Mouse (Mus musculus) heart, embryonic 16.5 days (tissue): ENCODE measurements around the gene Ptprb. TPM values are rescaled to one million over a fixed set of nuclear protein-coding genes. Genes with fewer than 3 reads are reported as not detected.
A peak's percentile ranks its signal among the peaks of the same experiment; 100 is the strongest.

Experiments
- ATAC-seq: fragments of 200-750 bp; cut with Nextera tagmentation; replicated peaks from 2 replicates; pipeline ENCODE4 v1.8.0; 2017; ENCODE audit warnings: moderate number of reproducible peaks; ENCODE audit not compliant: insufficient read depth, low FRiP score; ENCODE audit errors: extremely low read depth
- H3K27ac ChIP-seq: fragments of 300-500 bp; sonication (generic); 2 replicates; pipeline ENCODE4 v1.5.1; 2014; ENCODE audit warnings: mild to moderate bottlenecking, low read length, control low read depth, moderate library complexity
- H3K27me3 ChIP-seq: fragments of 300-500 bp; sonication (generic); 2 replicates; pipeline ENCODE4 v1.6.1; 2014; ENCODE audit warnings: low read length, mixed read lengths; ENCODE audit not compliant: control insufficient read depth, insufficient read depth
- H3K36me3 ChIP-seq: fragments of 300-500 bp; sonication (generic); 2 replicates; pipeline ENCODE4 v1.6.1; 2014; ENCODE audit not compliant: control insufficient read depth, insufficient read depth
- H3K4me1 ChIP-seq: fragments of 300-500 bp; sonication (generic); 2 replicates; pipeline ENCODE4 v1.6.1; 2014; ENCODE audit warnings: low read length, mixed read lengths; ENCODE audit not compliant: control insufficient read depth, insufficient read depth
- H3K4me2 ChIP-seq: fragments of 300-500 bp; sonication (generic); 2 replicates; pipeline ENCODE4 v1.6.1; 2014; ENCODE audit warnings: low read depth, mild to moderate bottlenecking, control low read depth, low read length
- H3K4me3 ChIP-seq: fragments of 300-500 bp; sonication (generic); 2 replicates; pipeline ENCODE4 v1.5.1; 2014; ENCODE audit warnings: mild to moderate bottlenecking, control low read depth, low read length
- H3K9ac ChIP-seq: fragments of 300-500 bp; sonication (generic); 2 replicates; pipeline ENCODE4 v1.6.1; 2014; ENCODE audit warnings: low read length, control low read depth
- H3K9me3 ChIP-seq: fragments of 300-500 bp; sonication (generic); replicated peaks from 2 replicates; pipeline ENCODE4 v1.6.1; 2016; ENCODE audit warnings: low read length; ENCODE audit not compliant: control insufficient read depth
- WGBS: fragments of 180-500 bp; shearing (Covaris S2); extraction: QIAGEN DNeasy Blood & Tissue Kit; methylation state at CpG from one replicate; pipeline ENCODE4 v1.1.7; 2014; 5-methylcytosine and 5-hydroxymethylcytosine counted together
- polyA plus RNA-seq: library from polyadenylated mRNA; unstranded; fragments of >200 nt; fragmentation: Nextera tagmentation; extraction: Ambion mirVana; gene quantifications from 2 replicates; pipeline ENCODE4 v1.2.1, GENCODE M21; 2015

Gene Ptprb
- polyA plus RNA-seq, 1 experiment from 2014 or later, result 5.4 TPM

GRCm38 (mm10) chr10:116309460-116309859 lies 34.1 kb downstream of the Ptprb start:
- ATAC-seq, result no peak
- Histone ChIP-seq H3K27me3 (no peaks in the 10 kb centered on the region), H3K9me3 (no peaks in the 10 kb centered on the region), H3K4me3 (no peak overlapping the region), H3K27ac (no peak overlapping the region), H3K4me1 (peaks cover 4% of the 10 kb centered on the region; the same call in 1 of the 2 replicates), H3K9ac (no peak overlapping the region), H3K36me3 (no peaks in the 10 kb centered on the region), H3K4me2 (no peak overlapping the region)
- WGBS, result 74% methylated on average over 2 of the region's 2 CpGs

GRCm38 (mm10) chr10:116310516-116311210 lies 35.3 kb downstream of the Ptprb start:
- Histone ChIP-seq H3K4me3 (no peak overlapping the region), H3K27me3 (no peaks in the 10 kb centered on the region), H3K4me1 (peaks cover 4% of the 10 kb centered on the region; the same call in 1 of the 2 replicates), H3K36me3 (no peaks in the 10 kb centered on the region), H3K9me3 (no peaks in the 10 kb centered on the region), H3K27ac (0 out of 2 replicates have a peak overlapping the region, but pooled peaks have one; percentile 3), H3K9ac (no peak overlapping the region), H3K4me2 (no peak overlapping the region)
- WGBS, result 31% methylated on average over 11 of the region's 11 CpGs
- no peak for ATAC-seq

- Histone ChIP-seq H3K4me2 (peak overlapping the region; percentile 28; the same call in 1 of the 2 replicates), H3K27ac (no peak overlapping the region), H3K4me3 (no peak overlapping the region), H3K4me1 (no peaks in the 10 kb centered on the region), H3K9me3 (no peaks in the 10 kb centered on the region), H3K9ac (no peak overlapping the region), H3K36me3 (no peaks in the 10 kb centered on the region), H3K27me3 (no peaks in the 10 kb centered on the region)
- 16% methylated on average over 12 of the region's 12 CpGs for WGBS
- 0 out of 2 replicates have a peak, but pooled peaks have one; percentile 45 for ATAC-seq
Observed at GRCm38 (mm10) chr10:116319246-116319645, 43.9 kb downstream of the Ptprb start.

- H3K4me1 ChIP-seq, result peaks cover 3% of the 10 kb centered on the region
- H3K27ac ChIP-seq, result no peak overlapping the region
- H3K4me3 ChIP-seq, result no peak overlapping the region
- no peaks in the 10 kb centered on the region for H3K36me3 ChIP-seq
- peaks cover 2% of the 10 kb centered on the region; the same call in 1 of the 2 replicates for H3K9me3 ChIP-seq
- WGBS, result 72% methylated on average over 5 of the region's 5 CpGs
- H3K9ac ChIP-seq, result no peak overlapping the region
- H3K4me2 ChIP-seq, result no peak overlapping the region
- no peak for ATAC-seq
- H3K27me3 ChIP-seq, result 0 out of 2 replicates have a peak, but pooled peaks cover 2% of the 10 kb centered on the region
Observed at GRCm38 (mm10) chr10:116329086-116329485, 53.8 kb downstream of the Ptprb start.

GRCm38 (mm10) chr10:116330458-116330857 lies 55.1 kb downstream of the Ptprb start:
- H3K36me3 ChIP-seq, result no peaks in the 10 kb centered on the region
- H3K9me3 ChIP-seq, result peaks cover 2% of the 10 kb centered on the region; the same call in 1 of the 2 replicates
- H3K4me2 ChIP-seq, result peak overlapping the region; percentile 84
- 13% methylated on average over 5 of the region's 5 CpGs for WGBS
- H3K4me3 ChIP-seq, result peak overlapping the region; percentile 37
- 0 out of 2 replicates have a peak, but pooled peaks cover 2% of the 10 kb centered on the region for H3K27me3 ChIP-seq
- H3K4me1 ChIP-seq, result peaks cover 3% of the 10 kb centered on the region
- peak; percentile 63; the same call in 1 of the 2 replicates for ATAC-seq
- H3K9ac ChIP-seq, result peak overlapping the region; percentile 25; the same call in 1 of the 2 replicates
- H3K27ac ChIP-seq, result no peak overlapping the region

GRCm38 (mm10) chr10:116330961-116331510 lies 55.7 kb downstream of the Ptprb start:
- WGBS, result 18% methylated on average over 23 of the region's 23 CpGs
- no peak for ATAC-seq
- Histone ChIP-seq H3K27me3 (0 out of 2 replicates have a peak, but pooled peaks cover 2% of the 10 kb centered on the region), H3K9me3 (peaks cover 2% of the 10 kb centered on the region; the same call in 1 of the 2 replicates), H3K27ac (no peak overlapping the region), H3K4me2 (peak overlapping the region; percentile 84), H3K4me3 (peak overlapping the region; percentile 37), H3K4me1 (peaks cover 3% of the 10 kb centered on the region), H3K9ac (peak overlapping the region; percentile 25; the same call in 1 of the 2 replicates), H3K36me3 (no peaks in the 10 kb centered on the region)

GRCm38 (mm10) chr10:116333666-116334065 lies 58.3 kb downstream of the Ptprb start:
- H3K36me3 ChIP-seq, result no peaks in the 10 kb centered on the region; the same call in 1 of the 2 replicates
- 80% methylated on average over 16 of the region's 16 CpGs for WGBS
- H3K9ac ChIP-seq, result no peak overlapping the region
- H3K27ac ChIP-seq, result no peak overlapping the region
- no peak overlapping the region for H3K4me3 ChIP-seq
- ATAC-seq, result no peak
- 0 out of 2 replicates have a peak, but pooled peaks cover 2% of the 10 kb centered on the region for H3K27me3 ChIP-seq
- peaks cover 2% of the 10 kb centered on the region; the same call in 1 of the 2 replicates for H3K9me3 ChIP-seq
- H3K4me2 ChIP-seq, result no peak overlapping the region
- peaks cover 3% of the 10 kb centered on the region for H3K4me1 ChIP-seq

- Histone ChIP-seq H3K9ac (no peak overlapping the region), H3K4me2 (no peak overlapping the region), H3K27ac (no peak overlapping the region), H3K4me1 (peaks cover 3% of the 10 kb centered on the region), H3K4me3 (no peak overlapping the region), H3K36me3 (no peaks in the 10 kb centered on the region; the same call in 1 of the 2 replicates), H3K27me3 (0 out of 2 replicates have a peak, but pooled peaks cover 2% of the 10 kb centered on the region), H3K9me3 (peaks cover 2% of the 10 kb centered on the region; the same call in 1 of the 2 replicates)
- ATAC-seq, result no peak
- 93% methylated on average over 7 of the region's 7 CpGs for WGBS
Observed at GRCm38 (mm10) chr10:116334120-116334519, 58.8 kb downstream of the Ptprb start.

- Histone ChIP-seq H3K4me1 (peaks cover 3% of the 10 kb centered on the region), H3K4me3 (no peak overlapping the region), H3K4me2 (no peak overlapping the region), H3K27me3 (no peaks in the 10 kb centered on the region), H3K36me3 (no peaks in the 10 kb centered on the region; the same call in 1 of the 2 replicates), H3K27ac (no peak overlapping the region), H3K9ac (no peak overlapping the region), H3K9me3 (peaks cover 2% of the 10 kb centered on the region; the same call in 1 of the 2 replicates)
- no peak for ATAC-seq
- WGBS, result 95% methylated on average over 7 of the region's 7 CpGs
Observed at GRCm38 (mm10) chr10:116335328-116335727, 60.0 kb downstream of the Ptprb start.
